Mouse (Mus musculus): ENCODE results near the gene Tspan14. TPM values are rescaled to one million over a fixed set of nuclear protein-coding genes. Genes with fewer than 3 reads are reported as not detected.

Gene Tspan14
- total RNA-seq, 1 experiment = 26.5 TPM

GRCm38 (mm10) chr14:40921241-40921640, 45.4 kb downstream of the Tspan14 start:
- Histone ChIP-seq H3K4me3 (ENCODE audit: insufficient read depth in 1 of 2, low read depth in 1 of 2, low read length in 2 of 2, poor library complexity in 1 of 2, severe bottlenecking in 1 of 2) (no peak overlapping the region), H3K9me3 (ENCODE audit: control insufficient read depth, insufficient read depth, low read depth, low read length) (no peaks in the 10 kb centered on the region), H3K27ac (ENCODE audit: insufficient read depth, low read depth, low read length, poor library complexity, severe bottlenecking) (no peak overlapping the region), H3K9ac (ENCODE audit: insufficient read depth, low read depth, low read length, poor library complexity, severe bottlenecking) (no peak overlapping the region), H3K4me1 (ENCODE audit: control insufficient read depth in 2 of 2, insufficient read depth in 2 of 2, low read length in 2 of 2, poor library complexity in 1 of 2) (peaks cover 0 to 10% of the 10 kb centered on the region in 2 experiments; a peak in 1 of 4 replicates), H3K36me3 (ENCODE audit: control insufficient read depth, insufficient read depth, low read length, poor library complexity, severe bottlenecking) (peaks cover 4% of the 10 kb centered on the region; the same call in 1 of the 2 replicates)
- no peak for DNase-seq (ENCODE audit: low read depth, low spot score)
- in situ Hi-C loops (cut with MboI; ENCODE audit: low sequenced_read_pairs in 2 of 2, unreplicated experiment in 2 of 2) = no loop called here
- TF ChIP-seq ZC3H11A (IDR thresholded peaks at IDR 0.05; ENCODE audit: borderline replicate concordance, low read depth, low read length) = no peak
- no peak for TF ChIP-seq ZNF384 (IDR thresholded peaks at IDR 0.05; ENCODE audit: low read depth, low read length)
- no peak for TF ChIP-seq CHD2 (IDR thresholded peaks at IDR 0.05; ENCODE audit: low read depth, low read length)
- TF ChIP-seq HCFC1 (IDR thresholded peaks at IDR 0.05; ENCODE audit: borderline replicate concordance, insufficient read depth, low read length) = no peak
- no peak for TF ChIP-seq MAFK (IDR thresholded peaks at IDR 0.05; ENCODE audit: insufficient read depth, low read depth, low read length)

GRCm38 (mm10) chr14:40919521-40919920, 47.1 kb downstream of the Tspan14 start:
- H3K27ac ChIP-seq (ENCODE audit: insufficient read depth, low read depth, low read length, poor library complexity, severe bottlenecking) = no peak overlapping the region
- in situ Hi-C loops (cut with MboI; ENCODE audit: low sequenced_read_pairs in 2 of 2, unreplicated experiment in 2 of 2) = no loop called here
- TF ChIP-seq ZNF384 (IDR thresholded peaks at IDR 0.05; ENCODE audit: low read depth, low read length) (no peak), HCFC1 (IDR thresholded peaks at IDR 0.05; ENCODE audit: borderline replicate concordance, insufficient read depth, low read length) (no peak), CHD2 (IDR thresholded peaks at IDR 0.05; ENCODE audit: low read depth, low read length) (no peak), ZC3H11A (IDR thresholded peaks at IDR 0.05; ENCODE audit: borderline replicate concordance, low read depth, low read length) (no peak), MAFK (IDR thresholded peaks at IDR 0.05; ENCODE audit: insufficient read depth, low read depth, low read length) (no peak)
- no peak overlapping the region for H3K4me3 ChIP-seq (ENCODE audit: insufficient read depth in 1 of 2, low read depth in 1 of 2, low read length in 2 of 2, poor library complexity in 1 of 2, severe bottlenecking in 1 of 2)
- no peak for DNase-seq (ENCODE audit: low read depth, low spot score)
- H3K9me3 ChIP-seq (ENCODE audit: control insufficient read depth, insufficient read depth, low read depth, low read length) = no peaks in the 10 kb centered on the region
- H3K9ac ChIP-seq (ENCODE audit: insufficient read depth, low read depth, low read length, poor library complexity, severe bottlenecking) = no peak overlapping the region
- peaks cover 12 to 20% of the 10 kb centered on the region in 2 experiments for H3K4me1 ChIP-seq (ENCODE audit: control insufficient read depth in 2 of 2, insufficient read depth in 2 of 2, low read length in 2 of 2, poor library complexity in 1 of 2)
- H3K36me3 ChIP-seq (ENCODE audit: control insufficient read depth, insufficient read depth, low read length, poor library complexity, severe bottlenecking) = peaks cover 10% of the 10 kb centered on the region; the same call in 1 of the 2 replicates

- H3K36me3 ChIP-seq (ENCODE audit: control insufficient read depth, insufficient read depth, low read length, poor library complexity, severe bottlenecking) = peaks cover 13% of the 10 kb centered on the region; the same call in 1 of the 2 replicates
- H3K27ac ChIP-seq (ENCODE audit: insufficient read depth, low read depth, low read length, poor library complexity, severe bottlenecking) = no peak overlapping the region
These were observed 48.1 kb downstream of the Tspan14 start for GRCm38 (mm10) chr14:40918477-40918876.

GRCm38 (mm10) chr14:40917632-40918031, 49.0 kb downstream of the Tspan14 start:
- H3K27ac ChIP-seq (ENCODE audit: insufficient read depth, low read depth, low read length, poor library complexity, severe bottlenecking) = no peak overlapping the region
- H3K36me3 ChIP-seq (ENCODE audit: control insufficient read depth, insufficient read depth, low read length, poor library complexity, severe bottlenecking) = peaks cover 22% of the 10 kb centered on the region
- H3K4me1 ChIP-seq (ENCODE audit: control insufficient read depth in 2 of 2, insufficient read depth in 2 of 2, low read length in 2 of 2, poor library complexity in 1 of 2) = peaks cover 12 to 27% of the 10 kb centered on the region in 2 experiments
- H3K4me3 ChIP-seq (ENCODE audit: insufficient read depth in 1 of 2, low read depth in 1 of 2, low read length in 2 of 2, poor library complexity in 1 of 2, severe bottlenecking in 1 of 2) = no peak overlapping the region
- no peaks in the 10 kb centered on the region for H3K9me3 ChIP-seq (ENCODE audit: control insufficient read depth, insufficient read depth, low read depth, low read length)
- in situ Hi-C loops (cut with MboI; ENCODE audit: low sequenced_read_pairs in 2 of 2, unreplicated experiment in 2 of 2) = no loop called here
- no peak overlapping the region for H3K9ac ChIP-seq (ENCODE audit: insufficient read depth, low read depth, low read length, poor library complexity, severe bottlenecking)
- peak; percentile 86 for DNase-seq (ENCODE audit: low read depth, low spot score)
- no peak for TF ChIP-seq CHD2 (IDR thresholded peaks at IDR 0.05; ENCODE audit: low read depth, low read length)
- TF ChIP-seq ZNF384 (IDR thresholded peaks at IDR 0.05; ENCODE audit: low read depth, low read length) = no peak
- no peak for TF ChIP-seq MAFK (IDR thresholded peaks at IDR 0.05; ENCODE audit: insufficient read depth, low read depth, low read length)
- no peak for TF ChIP-seq HCFC1 (IDR thresholded peaks at IDR 0.05; ENCODE audit: borderline replicate concordance, insufficient read depth, low read length)
- peak; percentile 69; the same call in 1 of the 2 replicates for TF ChIP-seq ZC3H11A (IDR thresholded peaks at IDR 0.05; ENCODE audit: borderline replicate concordance, low read depth, low read length)

More at GRCm38 (mm10) chr14:40918477-40918876, 48.1 kb downstream of the Tspan14 start:
- Histone ChIP-seq H3K4me3 (ENCODE audit: insufficient read depth in 1 of 2, low read depth in 1 of 2, low read length in 2 of 2, poor library complexity in 1 of 2, severe bottlenecking in 1 of 2) (no peak overlapping the region), H3K4me1 (ENCODE audit: control insufficient read depth in 2 of 2, insufficient read depth in 2 of 2, low read length in 2 of 2, poor library complexity in 1 of 2) (peaks cover 12 to 26% of the 10 kb centered on the region in 2 experiments), H3K9me3 (ENCODE audit: control insufficient read depth, insufficient read depth, low read depth, low read length) (no peaks in the 10 kb centered on the region), H3K9ac (ENCODE audit: insufficient read depth, low read depth, low read length, poor library complexity, severe bottlenecking) (no peak overlapping the region)
- DNase-seq (ENCODE audit: low read depth, low spot score) = no peak
- TF ChIP-seq HCFC1 (IDR thresholded peaks at IDR 0.05; ENCODE audit: borderline replicate concordance, insufficient read depth, low read length) = no peak
- TF ChIP-seq CHD2 (IDR thresholded peaks at IDR 0.05; ENCODE audit: low read depth, low read length) = no peak
- no peak for TF ChIP-seq MAFK (IDR thresholded peaks at IDR 0.05; ENCODE audit: insufficient read depth, low read depth, low read length)
- no peak for TF ChIP-seq ZNF384 (IDR thresholded peaks at IDR 0.05; ENCODE audit: low read depth, low read length)
- TF ChIP-seq ZC3H11A (IDR thresholded peaks at IDR 0.05; ENCODE audit: borderline replicate concordance, low read depth, low read length) = no peak
- in situ Hi-C loops (cut with MboI; ENCODE audit: low sequenced_read_pairs in 2 of 2, unreplicated experiment in 2 of 2) = no loop called here

All from ES-E14 (cell line).